ENCODE assay signal across 11 mouse cellular contexts in the genomic region with DNA sequence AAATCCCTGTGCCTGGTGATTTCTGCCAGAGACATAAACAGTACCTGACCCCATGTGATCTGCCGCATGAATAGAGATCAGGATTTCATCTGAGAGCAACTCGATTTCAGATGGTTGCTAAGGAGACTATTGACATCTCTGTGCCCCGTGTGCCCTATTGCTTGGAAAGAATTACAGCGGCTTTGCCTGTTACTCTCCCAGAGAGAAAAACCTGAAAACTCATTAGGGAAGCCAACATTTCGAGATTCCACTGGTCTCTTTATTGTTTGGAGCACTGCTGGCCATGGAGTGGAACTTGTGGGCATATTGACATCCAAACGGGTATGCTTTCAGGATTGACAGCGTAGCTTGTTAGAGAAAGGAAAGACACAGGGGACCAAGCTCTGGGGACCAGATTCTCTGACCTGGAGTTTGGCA. TPM values are rescaled to one million over a fixed set of nuclear protein-coding genes. Genes with fewer than 3 reads are reported as not detected.
A peak's percentile ranks its signal among the peaks of the same experiment; 100 is the strongest.
DNase-seq lines count a peak whose midpoint lies in the region; ATAC-seq lines count a peak whose summit lies in the region.
"Had no signal": no experiment of that assay in that cellular context is flagged by ENCODE, and none has a peak within 500 bp of the region (broad histone marks: within the 10 kb centered on the region; RNA-seq: fewer than 3 reads in every experiment).

No protein-coding gene starts in this region.

- peak overlapping the region; percentile 90 for H3K27ac ChIP-seq in forebrain, embryonic 14.5 days (ENCODE audit: low read depth, low read length)
- H3K27ac ChIP-seq in limb, embryonic 11.5 days (replicated peaks; ENCODE audit: low read depth, low read length), result peak overlapping the region; percentile 48; the same call in 1 of the 2 replicates
- peak overlapping the region; percentile 86 for H3K27ac ChIP-seq in neural tube, embryonic 13.5 days (replicated peaks)
- H3K27ac ChIP-seq in kidney, embryonic 15.5 days, result no peak overlapping the region

- no peaks in the 10 kb centered on the region for H3K36me3 ChIP-seq in forebrain, embryonic 14.5 days (ENCODE audit: control insufficient read depth, insufficient read depth, low read length)
- H3K36me3 ChIP-seq in limb, embryonic 11.5 days (ENCODE audit: control insufficient read depth, insufficient read depth, low read length), result no peaks in the 10 kb centered on the region
- no peaks in the 10 kb centered on the region for H3K36me3 ChIP-seq in neural tube, embryonic 13.5 days
- no peaks in the 10 kb centered on the region for H3K36me3 ChIP-seq in kidney, embryonic 15.5 days

- H3K4me3 ChIP-seq in forebrain, embryonic 14.5 days (ENCODE audit: low read depth, low read length), result no peak overlapping the region
- no peak overlapping the region for H3K4me3 ChIP-seq in limb, embryonic 11.5 days (ENCODE audit: low read depth, low read length)
- H3K4me3 ChIP-seq in neural tube, embryonic 13.5 days, result no peak overlapping the region
- no peak overlapping the region for H3K4me3 ChIP-seq in kidney, embryonic 15.5 days (replicated peaks)
- H3K4me3 ChIP-seq: erythroblast, embryonic 14.5 days had no signal

- H3K27me3 ChIP-seq in forebrain, embryonic 14.5 days (replicated peaks; ENCODE audit: control insufficient read depth, insufficient read depth, low read length), result no peaks in the 10 kb centered on the region
- no peaks in the 10 kb centered on the region for H3K27me3 ChIP-seq in limb, embryonic 11.5 days (ENCODE audit: control insufficient read depth, insufficient read depth, low read length)
- H3K27me3 ChIP-seq in neural tube, embryonic 13.5 days, result peaks cover 3% of the 10 kb centered on the region; the same call in 1 of the 2 replicates
- H3K27me3 ChIP-seq in kidney, embryonic 15.5 days, result no peaks in the 10 kb centered on the region

- peak overlapping the region; percentile 49 for H3K9ac ChIP-seq in forebrain, embryonic 14.5 days (ENCODE audit: low read length)
- H3K9ac ChIP-seq in limb, embryonic 11.5 days (ENCODE audit: low read length), result no peak overlapping the region
- peak overlapping the region; percentile 49; the same call in 1 of the 2 replicates for H3K9ac ChIP-seq in neural tube, embryonic 13.5 days
- H3K9ac ChIP-seq in kidney, embryonic 15.5 days, result no peak overlapping the region

- no peaks in the 10 kb centered on the region for H3K9me3 ChIP-seq in forebrain, embryonic 14.5 days (replicated peaks; ENCODE audit: control insufficient read depth, low read length)
- no peaks in the 10 kb centered on the region for H3K9me3 ChIP-seq in limb, embryonic 11.5 days (ENCODE audit: control insufficient read depth, low read length)
- H3K9me3 ChIP-seq in neural tube, embryonic 13.5 days, result no peaks in the 10 kb centered on the region
- no peaks in the 10 kb centered on the region for H3K9me3 ChIP-seq in kidney, embryonic 15.5 days (replicated peaks)

- peak; percentile 79 for ATAC-seq in forebrain, embryonic 14.5 days
- no peak; the same call in 1 of the 2 replicates for ATAC-seq in limb, embryonic 11.5 days (ENCODE audit: insufficient number of reproducible peaks, low FRiP score, low TSS enrichment, low read depth)
- ATAC-seq in neural tube, embryonic 13.5 days (ENCODE audit: low read depth), result peak; percentile 78
- ATAC-seq in kidney, embryonic 15.5 days (replicated peaks; ENCODE audit: low FRiP score), result no peak

- peak; percentile 71 for DNase-seq in embryo, embryonic 11 days
- peak; percentile 90 for DNase-seq in forebrain, embryonic 14.5 days (ENCODE audit: low spot score)
- DNase-seq in limb, embryonic 11.5 days (ENCODE audit: low spot score), result peak; percentile 45
- DNase-seq in layer of hippocampus, postnatal 10 days (ENCODE audit: low spot score in 2 of 2), result no peak
- DNase-seq in urinary bladder, adult 2 months (ENCODE audit: low spot score), result no peak
- DNase-seq: cerebellum, adult 18-20 months; kidney, adult 8-10 months; thymus, postnatal 4 days had no signal

- H3K4me1 ChIP-seq in forebrain, embryonic 14.5 days (ENCODE audit: control insufficient read depth, insufficient read depth, low read length), result peaks cover 37% of the 10 kb centered on the region
- H3K4me1 ChIP-seq in limb, embryonic 11.5 days (ENCODE audit: control insufficient read depth, insufficient read depth, low read length), result peaks cover 8% of the 10 kb centered on the region; the same call in 1 of the 2 replicates
- H3K4me1 ChIP-seq in neural tube, embryonic 13.5 days (replicated peaks), result peaks cover 45% of the 10 kb centered on the region
- H3K4me1 ChIP-seq in kidney, embryonic 15.5 days, result peaks cover 11% of the 10 kb centered on the region

- 1% methylated on average over 7 of the region's 7 CpGs for WGBS in forebrain, embryonic 14.5 days
- WGBS in limb, embryonic 11.5 days, result 17% methylated on average over 7 of the region's 7 CpGs
- 9% methylated on average over 7 of the region's 7 CpGs for whole genome bisulfite sequencing in neural tube, embryonic 13.5 days
- 34% methylated on average over 7 of the region's 7 CpGs for WGBS in kidney, embryonic 15.5 days

- H3K4me2 ChIP-seq in forebrain, embryonic 14.5 days (ENCODE audit: low read length), result peak overlapping the region; percentile 34; the same call in 1 of the 2 replicates
- no peak overlapping the region for H3K4me2 ChIP-seq in limb, embryonic 11.5 days (ENCODE audit: low read depth, severe bottlenecking)
- H3K4me2 ChIP-seq in neural tube, embryonic 13.5 days, result peak overlapping the region; percentile 35
- H3K4me2 ChIP-seq in kidney, embryonic 15.5 days, result no peak overlapping the region

RNA-seq across cellular contexts. Expression of gene Gtf2f2, which starts 22.6 kb away (rescaled TPM):
- 58.2 and 58.3 TPM in 2 replicates for polyA plus RNA-seq in forebrain, embryonic 14.5 days (2014; fragmentation: Nextera tagmentation; extraction: Ambion mirVana)
- 58.4 and 60.9 TPM in 2 replicates for polyA plus RNA-seq in limb, embryonic 11.5 days (2014; fragmentation: Nextera tagmentation; extraction: Ambion mirVana)
- polyA plus RNA-seq in neural tube, embryonic 13.5 days (2015; fragmentation: Nextera tagmentation; extraction: Ambion mirVana), result 40.1 and 43.1 TPM in 2 replicates
- 37.9 and 39.5 TPM in 2 replicates for polyA plus RNA-seq in kidney, embryonic 15.5 days (2015; fragmentation: Nextera tagmentation; extraction: Ambion mirVana)
- total RNA-seq in layer of hippocampus, postnatal 10 days (2021), result 10 to 100 TPM; 26.7 to 27.0 TPM
- 16.4 and 16.7 TPM in 2 replicates for polyA plus RNA-seq in urinary bladder, adult 2 months (2012; rRNA removed)

Comparison
In these comparisons a context has a peak if more than half of its experiments do, and no peak if none do; other contexts are left out.
1. DNase-seq: peak in embryo, embryonic 11 days (single experiment), forebrain, embryonic 14.5 days (single experiment) and limb, embryonic 11.5 days (single experiment); none in layer of hippocampus, postnatal 10 days (0 of 2) and urinary bladder, adult 2 months (single experiment).
2. ATAC-seq: peak in forebrain, embryonic 14.5 days (single experiment) and neural tube, embryonic 13.5 days (single experiment); none in limb, embryonic 11.5 days (single experiment) and kidney, embryonic 15.5 days (single experiment).
3. H3K4me2 ChIP-seq: peak in forebrain, embryonic 14.5 days (single experiment) and neural tube, embryonic 13.5 days (single experiment); none in limb, embryonic 11.5 days (single experiment) and kidney, embryonic 15.5 days (single experiment).
4. H3K9ac ChIP-seq: peak in forebrain, embryonic 14.5 days (single experiment) and neural tube, embryonic 13.5 days (single experiment); none in limb, embryonic 11.5 days (single experiment) and kidney, embryonic 15.5 days (single experiment).